Mouse (Mus musculus) stomach, embryonic 16.5 days (tissue): ENCODE measurements around the gene Utrn. TPM values are rescaled to one million over a fixed set of nuclear protein-coding genes. Genes with fewer than 3 reads are reported as not detected.

ENCODE experiments used
- ATAC-seq: fragments of 200-750 bp; cut with Nextera tagmentation; 2 replicates; pipeline ENCODE4 v1.8.0; 2017; ENCODE audit warnings: moderate number of reproducible peaks, moderate TSS enrichment; ENCODE audit not compliant: insufficient read depth, low FRiP score
- H3K27ac ChIP-seq: fragments of 300-500 bp; sonication (generic); 2 replicates; pipeline ENCODE4 v1.5.1; 2014; ENCODE audit warnings: low read length
- H3K27me3 ChIP-seq: fragments of 300-500 bp; sonication (generic); 2 replicates; pipeline ENCODE4 v1.6.1; 2014; ENCODE audit warnings: low read length, control low read depth, mixed read lengths; ENCODE audit not compliant: control insufficient read depth, insufficient read depth
- H3K36me3 ChIP-seq: fragments of 300-500 bp; sonication (generic); 2 replicates; pipeline ENCODE4 v1.6.1; 2014; ENCODE audit warnings: low read length; ENCODE audit not compliant: control insufficient read depth, insufficient read depth
- H3K4me1 ChIP-seq: fragments of 300-500 bp; sonication (generic); 2 replicates; pipeline ENCODE4 v1.6.1; 2014; ENCODE audit warnings: low read length, control low read depth, mixed read lengths; ENCODE audit not compliant: control insufficient read depth, insufficient read depth
- H3K4me2 ChIP-seq: fragments of 300-500 bp; sonication (generic); 2 replicates; pipeline ENCODE4 v1.6.1; 2014; ENCODE audit warnings: low read depth, low read length, mixed read lengths
- H3K4me3 ChIP-seq: fragments of 300-500 bp; sonication (generic); replicated peaks from 2 replicates; pipeline ENCODE4 v1.5.1; 2014; ENCODE audit warnings: mild to moderate bottlenecking, low read length
- H3K9ac ChIP-seq: fragments of 300-500 bp; sonication (generic); 2 replicates; pipeline ENCODE4 v1.6.1; 2014; ENCODE audit warnings: low read length
- H3K9me3 ChIP-seq: fragments of 300-500 bp; sonication (generic); replicated peaks from 2 replicates; pipeline ENCODE4 v1.6.1; 2016; ENCODE audit warnings: low read length, control low read depth; ENCODE audit not compliant: control insufficient read depth
- WGBS: fragments of 180-500 bp; shearing (Covaris S2); extraction: QIAGEN DNeasy Blood & Tissue Kit; methylation state at CpG from one replicate; pipeline ENCODE4 v1.1.7; 2014; 5-methylcytosine and 5-hydroxymethylcytosine counted together
- polyA plus RNA-seq: library from polyadenylated mRNA; unstranded; fragments of >200 nt; fragmentation: Nextera tagmentation; extraction: Ambion mirVana; gene quantifications from 2 replicates; pipeline ENCODE4 v1.2.1, GENCODE M21; 2015

Gene Utrn
- polyA plus RNA-seq, 1 experiment from 2014 or later, result 72.0 TPM

DNA sequence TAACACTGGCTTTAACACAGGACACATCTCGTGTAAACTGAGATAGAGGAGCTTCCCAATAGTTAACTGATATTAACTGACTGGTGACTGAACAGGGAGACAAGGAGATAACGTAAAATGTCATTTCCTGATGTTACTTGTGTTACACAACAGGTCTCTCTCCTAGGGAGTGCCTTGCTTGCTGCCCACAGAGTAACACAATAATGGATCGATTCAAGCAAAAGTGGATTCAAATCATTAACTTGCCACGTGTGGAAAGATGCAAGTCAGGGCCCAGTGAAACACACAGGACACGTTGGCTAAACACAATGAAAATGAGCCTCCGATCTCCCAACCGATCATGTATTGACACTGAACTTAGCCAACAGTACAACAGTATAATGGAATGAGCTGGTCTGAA is 281.1 kb downstream of the Utrn start:
- WGBS, result 74% methylated on average over 7 of the region's 7 CpGs
- no peaks in the 10 kb centered on the region for H3K36me3 ChIP-seq
- H3K4me2 ChIP-seq, result no peak overlapping the region
- H3K4me1 ChIP-seq, result no peaks in the 10 kb centered on the region
- H3K9me3 ChIP-seq, result 0 out of 2 replicates have a peak, but pooled peaks cover 4% of the 10 kb centered on the region
- no peak overlapping the region for H3K27ac ChIP-seq
- no peak overlapping the region for H3K9ac ChIP-seq
- H3K4me3 ChIP-seq, result no peak overlapping the region
- no peaks in the 10 kb centered on the region for H3K27me3 ChIP-seq
- no peak for ATAC-seq

DNA sequence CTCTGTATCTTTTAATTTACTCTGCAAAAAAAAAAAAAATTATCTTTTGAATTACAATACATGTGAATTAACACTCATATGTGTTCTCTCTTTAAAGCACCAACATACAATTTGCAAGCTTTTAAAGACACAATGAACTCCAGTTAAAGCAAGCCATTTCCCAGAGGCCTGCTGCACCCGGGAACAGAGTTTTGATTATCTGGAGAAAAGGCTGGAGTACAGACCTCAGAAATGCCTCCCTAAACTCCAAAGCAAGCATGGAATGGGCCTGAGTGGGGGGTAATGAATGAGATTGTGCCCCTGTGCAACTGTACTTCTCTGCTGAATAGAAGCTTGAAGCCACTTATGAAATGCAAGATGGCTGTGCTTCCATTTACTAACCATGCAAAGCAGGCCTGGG is 281.8 kb downstream of the Utrn start:
- no peak overlapping the region for H3K9ac ChIP-seq
- 76% methylated on average over 1 of the region's 1 CpGs for WGBS
- H3K9me3 ChIP-seq, result 0 out of 2 replicates have a peak, but pooled peaks cover 4% of the 10 kb centered on the region
- H3K27ac ChIP-seq, result no peak overlapping the region
- H3K4me3 ChIP-seq, result no peak overlapping the region
- H3K4me2 ChIP-seq, result no peak overlapping the region
- no peaks in the 10 kb centered on the region for H3K4me1 ChIP-seq
- H3K27me3 ChIP-seq, result no peaks in the 10 kb centered on the region
- no peaks in the 10 kb centered on the region for H3K36me3 ChIP-seq
- no peak for ATAC-seq

DNA sequence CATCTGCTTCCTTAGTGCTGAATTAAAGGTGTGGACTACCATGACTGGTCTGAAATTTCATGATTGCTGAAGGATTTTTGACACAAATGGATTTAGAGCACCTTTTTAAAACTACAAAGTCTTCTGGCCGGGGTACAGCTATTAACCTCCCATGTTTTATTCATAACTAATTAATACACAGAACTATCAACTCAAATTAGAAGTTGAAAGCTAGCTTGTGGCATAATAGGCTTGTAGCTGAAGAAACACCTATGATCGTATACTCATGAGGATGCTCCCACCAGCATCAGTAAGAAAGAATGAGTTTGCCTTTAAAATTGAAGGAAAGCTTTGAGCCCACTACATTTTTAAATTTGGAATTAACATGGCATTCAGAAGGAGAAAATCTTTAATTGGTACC is 282.3 kb downstream of the Utrn start:
- no peaks in the 10 kb centered on the region for H3K4me1 ChIP-seq
- ATAC-seq, result no peak
- H3K27me3 ChIP-seq, result no peaks in the 10 kb centered on the region
- 91% methylated on average over 2 of the region's 2 CpGs for WGBS
- H3K36me3 ChIP-seq, result no peaks in the 10 kb centered on the region
- H3K4me3 ChIP-seq, result no peak overlapping the region
- 0 out of 2 replicates have a peak, but pooled peaks cover 4% of the 10 kb centered on the region for H3K9me3 ChIP-seq
- no peak overlapping the region for H3K27ac ChIP-seq
- no peak overlapping the region for H3K4me2 ChIP-seq
- no peak overlapping the region for H3K9ac ChIP-seq

DNA sequence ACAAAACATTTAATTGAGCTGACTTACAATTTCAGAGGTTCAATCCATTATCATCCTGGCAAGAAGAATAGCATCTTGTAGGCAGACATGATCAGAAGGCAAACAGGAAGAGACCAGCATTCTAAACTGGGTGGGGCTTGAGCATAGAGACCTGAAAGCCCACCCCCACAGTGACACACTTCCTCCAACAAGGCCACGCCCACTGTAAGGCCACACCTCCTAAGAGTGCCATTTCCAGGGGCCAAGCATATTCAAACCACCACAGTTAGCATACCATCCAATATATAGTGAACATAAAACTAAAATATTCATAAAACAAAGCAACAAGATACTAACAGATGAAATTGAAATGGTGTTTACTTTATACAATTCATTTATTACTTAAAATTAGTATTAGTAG is 283.0 kb downstream of the Utrn start:
- no peaks in the 10 kb centered on the region for H3K27me3 ChIP-seq
- no peaks in the 10 kb centered on the region for H3K4me1 ChIP-seq
- 0 out of 2 replicates have a peak, but pooled peaks cover 4% of the 10 kb centered on the region for H3K9me3 ChIP-seq
- ATAC-seq, result no peak
- H3K36me3 ChIP-seq, result no peaks in the 10 kb centered on the region
- H3K4me3 ChIP-seq, result no peak overlapping the region
- no peak overlapping the region for H3K4me2 ChIP-seq
- H3K9ac ChIP-seq, result no peak overlapping the region
- 85% methylated on average over 1 of the region's 1 CpGs for whole genome bisulfite sequencing
- no peak overlapping the region for H3K27ac ChIP-seq

DNA sequence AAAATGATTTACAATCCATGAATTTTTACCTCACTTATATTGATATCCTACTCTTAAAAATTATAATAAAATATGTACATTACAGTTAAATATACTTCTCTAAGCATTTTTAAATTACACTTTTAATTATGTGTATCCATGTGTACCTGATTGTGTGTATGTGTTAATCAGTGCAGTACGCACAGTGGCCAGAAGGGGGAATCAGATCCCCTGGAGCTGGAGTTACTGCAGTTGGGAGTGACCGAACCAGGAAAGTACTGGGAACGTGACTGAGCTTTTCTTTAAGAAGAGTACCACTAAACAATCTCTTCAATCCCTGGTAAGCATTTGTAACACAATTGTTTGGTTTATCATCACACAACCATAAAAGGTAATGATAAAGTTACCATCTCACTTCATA is 285.7 kb downstream of the Utrn start:
- Histone ChIP-seq H3K27ac (no peak overlapping the region), H3K27me3 (no peaks in the 10 kb centered on the region), H3K4me1 (no peaks in the 10 kb centered on the region), H3K4me2 (no peak overlapping the region), H3K4me3 (no peak overlapping the region), H3K36me3 (no peaks in the 10 kb centered on the region), H3K9ac (no peak overlapping the region), H3K9me3 (0 out of 2 replicates have a peak, but pooled peaks cover 4% of the 10 kb centered on the region)
- no peak for ATAC-seq
- 93% methylated on average over 3 of the region's 3 CpGs for WGBS

DNA sequence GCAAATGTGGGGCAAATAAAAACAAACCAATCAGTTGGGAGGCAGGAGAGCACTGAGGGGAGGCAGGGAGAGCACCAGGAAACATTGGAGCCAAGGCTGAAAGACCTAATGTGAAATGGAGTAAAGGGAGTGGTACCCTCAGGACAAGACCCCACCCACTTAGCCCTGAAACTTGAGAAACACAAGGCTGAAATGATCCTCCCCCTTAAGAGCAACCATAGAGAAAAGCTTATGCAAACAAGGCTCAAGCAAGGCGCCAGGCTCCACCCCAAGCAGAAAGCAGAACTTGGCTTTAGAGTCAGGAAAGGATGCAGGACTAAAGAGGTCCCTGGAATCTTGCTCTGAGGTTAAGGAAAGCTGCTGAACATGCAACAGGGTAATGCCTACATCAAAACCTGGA is 290.1 kb downstream of the Utrn start:
- H3K27ac ChIP-seq, result no peak overlapping the region
- peak; percentile 83 for ATAC-seq
- WGBS, result 38% methylated on average over 1 of the region's 1 CpGs

DNA sequence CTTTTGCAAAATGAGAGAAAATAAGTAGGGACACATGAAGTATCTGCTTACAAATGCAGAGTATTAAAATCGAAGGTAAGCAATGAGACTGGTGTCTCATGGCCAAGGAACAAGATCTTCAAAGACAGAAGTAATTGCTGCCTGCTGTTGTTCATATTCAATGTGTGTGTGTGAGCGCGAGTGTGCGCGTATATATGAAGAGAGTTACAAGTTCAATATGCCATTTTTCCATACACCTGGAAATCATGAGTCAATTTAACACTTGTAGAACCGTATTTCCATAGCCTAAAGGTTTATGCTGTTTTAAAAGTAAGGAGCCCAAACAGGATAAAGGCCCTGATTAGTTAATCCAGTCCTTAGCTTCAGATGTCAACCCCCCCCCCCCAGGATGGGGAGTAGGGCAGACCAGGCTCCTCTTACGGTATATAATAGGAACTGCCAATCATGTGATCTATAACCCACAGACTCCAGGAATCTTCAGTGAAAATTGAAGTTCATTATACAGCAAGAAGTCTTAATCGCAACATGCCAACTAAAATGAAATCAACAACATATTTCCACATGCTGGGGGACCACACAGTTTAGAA is 293.2 kb downstream of the Utrn start:
- no peak for ATAC-seq
- no peaks in the 10 kb centered on the region for H3K9me3 ChIP-seq
- WGBS, result 87% methylated on average over 8 of the region's 8 CpGs
- H3K27me3 ChIP-seq, result no peaks in the 10 kb centered on the region
- no peak overlapping the region for H3K4me3 ChIP-seq
- no peaks in the 10 kb centered on the region for H3K36me3 ChIP-seq
- H3K4me1 ChIP-seq, result 0 out of 2 replicates have a peak, but pooled peaks cover 3% of the 10 kb centered on the region
- no peak overlapping the region for H3K9ac ChIP-seq
- H3K4me2 ChIP-seq, result no peak overlapping the region
- no peak overlapping the region for H3K27ac ChIP-seq

More for the DNA sequence above, 290.1 kb downstream of the Utrn start:
- Histone ChIP-seq H3K9ac (no peak overlapping the region), H3K27me3 (no peaks in the 10 kb centered on the region), H3K9me3 (no peaks in the 10 kb centered on the region), H3K4me3 (no peak overlapping the region), H3K36me3 (no peaks in the 10 kb centered on the region), H3K4me2 (no peak overlapping the region), H3K4me1 (no peaks in the 10 kb centered on the region)

DNA sequence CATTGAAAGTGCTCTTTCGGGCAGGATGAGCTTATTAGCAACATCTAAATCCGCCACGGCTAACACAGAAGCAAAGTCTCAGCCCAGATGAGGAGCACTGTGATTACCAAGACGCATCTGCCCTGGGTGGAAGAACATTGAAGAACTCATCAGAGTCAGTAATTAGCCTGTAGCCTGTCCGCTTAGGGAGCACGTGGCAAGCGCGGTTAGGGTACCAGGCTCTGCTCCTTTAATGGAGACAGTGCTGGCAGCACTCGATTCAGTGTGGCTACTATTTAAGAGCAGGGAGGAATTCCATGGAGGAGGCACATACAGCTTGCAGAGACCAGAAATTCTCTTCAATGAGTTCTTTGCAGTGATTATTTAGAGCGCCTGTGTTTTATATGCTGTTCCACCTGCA is 294.4 kb downstream of the Utrn start:
- WGBS, result 75% methylated on average over 10 of the region's 10 CpGs
- ATAC-seq, result no peak
- no peaks in the 10 kb centered on the region for H3K9me3 ChIP-seq
- H3K9ac ChIP-seq, result no peak overlapping the region
- H3K4me1 ChIP-seq, result 0 out of 2 replicates have a peak, but pooled peaks cover 3% of the 10 kb centered on the region
- no peaks in the 10 kb centered on the region for H3K36me3 ChIP-seq
- no peak overlapping the region for H3K4me2 ChIP-seq
- H3K27ac ChIP-seq, result no peak overlapping the region
- H3K27me3 ChIP-seq, result no peaks in the 10 kb centered on the region
- no peak overlapping the region for H3K4me3 ChIP-seq

DNA sequence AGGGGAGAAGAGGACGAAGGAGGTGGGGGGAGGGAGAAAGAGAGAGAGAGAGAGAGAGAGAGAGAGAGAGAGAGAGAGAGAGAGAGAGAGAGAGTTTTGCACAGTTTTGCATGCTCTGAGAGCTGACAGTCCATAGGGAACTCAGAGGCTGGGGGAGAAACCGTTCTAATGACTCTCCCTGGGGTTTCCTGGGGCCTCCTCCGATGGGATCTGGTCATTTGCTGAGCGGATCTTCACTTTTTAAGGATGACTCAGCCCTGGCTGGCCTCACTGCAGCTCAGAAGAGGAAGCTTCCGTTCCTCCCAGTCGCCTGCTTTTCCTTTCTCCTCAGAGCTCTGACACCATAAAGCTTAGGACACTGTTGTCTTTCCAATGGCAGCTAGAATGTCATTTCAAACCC is 295.6 kb downstream of the Utrn start:
- Histone ChIP-seq H3K4me2 (peak overlapping the region; percentile 38), H3K9ac (no peak overlapping the region), H3K9me3 (no peaks in the 10 kb centered on the region), H3K4me3 (no peak overlapping the region), H3K4me1 (0 out of 2 replicates have a peak, but pooled peaks cover 3% of the 10 kb centered on the region), H3K36me3 (no peaks in the 10 kb centered on the region), H3K27me3 (no peaks in the 10 kb centered on the region), H3K27ac (peak overlapping the region; percentile 27; the same call in 1 of the 2 replicates)
- 14% methylated on average over 6 of the region's 6 CpGs for WGBS
- ATAC-seq, result peak; percentile 77
